Mouse (Mus musculus) forebrain, embryonic 14.5 days (tissue): ENCODE measurements around the gene Chst11. TPM values are rescaled to one million over a fixed set of nuclear protein-coding genes. Genes with fewer than 3 reads are reported as not detected.
A peak's percentile ranks its signal among the peaks of the same experiment; 100 is the strongest.

ENCODE experiments used
- ATAC-seq: fragments of 200-750 bp; cut with Nextera tagmentation; 2 replicates; pipeline ENCODE4 v1.8.0; 2017; ENCODE audit warnings: mild to moderate bottlenecking, moderate library complexity
- DNase-seq: peaks from one replicate; pipeline ENCODE4 v3.0.0-alpha.2; 2015; ENCODE audit warnings: low spot score
- H3K27ac ChIP-seq: fragments of 300-500 bp; sonication (generic); 2 replicates; pipeline ENCODE4 v1.5.1; 2014; ENCODE audit warnings: low read depth, mild to moderate bottlenecking, control low read depth, low read length, moderate library complexity
- H3K27me3 ChIP-seq: fragments of 300-500 bp; sonication (generic); replicated peaks from 2 replicates; pipeline ENCODE4 v1.6.1; 2014; ENCODE audit warnings: low read length, control low read depth, mixed read lengths; ENCODE audit not compliant: control insufficient read depth, insufficient read depth
- H3K36me3 ChIP-seq: fragments of 300-500 bp; sonication (generic); 2 replicates; pipeline ENCODE4 v1.6.1; 2014; ENCODE audit warnings: low read length, control low read depth; ENCODE audit not compliant: control insufficient read depth, insufficient read depth
- H3K4me1 ChIP-seq: fragments of 300-500 bp; sonication (generic); 2 replicates; pipeline ENCODE4 v1.6.1; 2014; ENCODE audit warnings: antibody characterized with exemption, low read length, control low read depth; ENCODE audit not compliant: control insufficient read depth, insufficient read depth
- H3K4me2 ChIP-seq: fragments of 300-500 bp; sonication (generic); 2 replicates; pipeline ENCODE4 v1.6.1; 2014; ENCODE audit warnings: mild to moderate bottlenecking, control low read depth, low read length
- H3K4me3 ChIP-seq: fragments of 300-500 bp; sonication (generic); 2 replicates; pipeline ENCODE4 v1.5.1; 2014; ENCODE audit warnings: low read depth, low read length, control low read depth
- H3K9ac ChIP-seq: fragments of 300-500 bp; sonication (generic); 2 replicates; pipeline ENCODE4 v1.6.1; 2014; ENCODE audit warnings: mild to moderate bottlenecking, low read length, control low read depth, moderate library complexity
- H3K9me3 ChIP-seq: fragments of 300-500 bp; sonication (generic); replicated peaks from 2 replicates; pipeline ENCODE4 v1.6.1; 2016; ENCODE audit warnings: low read length, control low read depth, mixed read lengths; ENCODE audit not compliant: control insufficient read depth
- WGBS: fragments of 180-500 bp; shearing (Covaris S2); extraction: QIAGEN DNeasy Blood & Tissue Kit; methylation state at CpG from one replicate; pipeline ENCODE4 v1.1.7; 2014; 5-methylcytosine and 5-hydroxymethylcytosine counted together
- polyA plus RNA-seq: library from polyadenylated mRNA; unstranded; fragments of >200 nt; fragmentation: Nextera tagmentation; extraction: Ambion mirVana; gene quantifications from 2 replicates; pipeline ENCODE4 v1.2.1, GENCODE M21; 2014

The Chst11 gene
- polyA plus RNA-seq, 1 experiment from 2014 or later, result 4.2 TPM

DNA sequence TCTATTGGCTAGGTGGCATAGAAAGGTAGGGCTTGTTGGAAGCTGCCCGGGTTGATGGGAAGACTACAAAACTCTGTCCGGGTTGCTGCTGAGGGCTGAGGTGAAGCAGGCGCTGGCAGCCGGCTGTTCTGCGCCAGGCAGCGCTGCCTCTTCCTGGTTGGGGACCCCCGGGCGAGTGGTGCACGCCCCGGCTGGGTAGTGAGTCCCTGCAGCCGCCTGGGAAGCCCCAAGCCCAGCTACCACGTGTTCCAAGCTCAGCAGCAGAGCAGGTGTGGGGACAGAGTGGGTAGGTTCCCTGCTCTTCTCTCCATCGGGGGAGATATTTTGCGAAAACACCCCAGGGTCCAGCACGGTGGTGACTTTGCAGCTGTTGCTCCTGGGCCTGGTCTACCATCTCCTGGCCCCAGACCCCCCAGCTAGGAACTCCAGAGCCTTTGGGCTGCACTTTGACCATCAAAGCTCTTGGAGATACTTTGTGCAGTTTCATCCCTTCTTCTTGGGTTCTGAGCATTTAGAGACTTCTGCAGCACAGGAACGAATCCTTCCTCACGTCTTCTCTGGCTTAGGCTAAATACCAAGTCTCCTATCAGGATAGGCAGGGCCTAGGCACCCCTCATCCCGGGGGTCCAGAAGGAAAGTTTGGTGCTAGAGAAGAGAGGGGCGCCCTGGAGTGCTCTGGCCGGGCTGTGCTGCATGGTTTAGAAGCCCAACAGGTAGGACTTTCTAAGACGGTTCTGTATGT lies 1.1 kb downstream of the Chst11 start:
- Histone ChIP-seq H3K4me1 (peaks cover 27% of the 10 kb centered on the region; the same call in 1 of the 2 replicates), H3K27me3 (0 out of 2 replicates have a peak, but pooled peaks cover 5% of the 10 kb centered on the region), H3K4me3 (peak overlapping the region; percentile 71), H3K9ac (peak overlapping the region; percentile 84), H3K36me3 (no peaks in the 10 kb centered on the region), H3K27ac (0 out of 2 replicates have a peak overlapping the region, but pooled peaks have one; percentile 70), H3K9me3 (no peaks in the 10 kb centered on the region), H3K4me2 (peak overlapping the region; percentile 84)
- WGBS, result 2% methylated on average over 21 of the region's 21 CpGs
- DNase-seq (peak; percentile 42), ATAC-seq (peak; percentile 26; the same call in 1 of the 2 replicates)

DNA sequence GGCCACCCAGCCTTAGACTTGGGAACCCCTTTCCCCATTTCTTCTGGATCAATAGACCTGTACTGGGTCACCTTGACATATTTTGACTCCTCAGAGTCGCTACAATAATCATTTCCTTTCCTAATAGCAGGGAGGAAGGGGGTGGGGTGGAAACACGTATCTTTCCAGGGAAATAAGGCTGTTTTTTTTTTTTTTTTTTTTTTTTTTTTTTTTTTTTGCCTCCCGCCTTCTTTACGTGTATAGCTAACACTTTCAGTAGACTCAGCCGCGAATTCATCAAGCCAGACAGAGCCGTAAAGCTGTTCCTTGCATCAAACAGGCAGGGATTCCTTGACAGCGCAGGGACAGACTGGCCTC lies 1.7 kb downstream of the Chst11 start:
- H3K36me3 ChIP-seq, result no peaks in the 10 kb centered on the region
- DNase-seq (peak; percentile 49), ATAC-seq (no peak)
- H3K9ac ChIP-seq, result peak overlapping the region; percentile 84
- H3K4me1 ChIP-seq, result peaks cover 29% of the 10 kb centered on the region; the same call in 1 of the 2 replicates
- WGBS, result 11% methylated on average over 8 of the region's 8 CpGs
- H3K27ac ChIP-seq, result no peak overlapping the region
- peak overlapping the region; percentile 71 for H3K4me3 ChIP-seq
- H3K4me2 ChIP-seq, result peak overlapping the region; percentile 84
- 0 out of 2 replicates have a peak, but pooled peaks cover 5% of the 10 kb centered on the region for H3K27me3 ChIP-seq
- no peaks in the 10 kb centered on the region for H3K9me3 ChIP-seq

DNA sequence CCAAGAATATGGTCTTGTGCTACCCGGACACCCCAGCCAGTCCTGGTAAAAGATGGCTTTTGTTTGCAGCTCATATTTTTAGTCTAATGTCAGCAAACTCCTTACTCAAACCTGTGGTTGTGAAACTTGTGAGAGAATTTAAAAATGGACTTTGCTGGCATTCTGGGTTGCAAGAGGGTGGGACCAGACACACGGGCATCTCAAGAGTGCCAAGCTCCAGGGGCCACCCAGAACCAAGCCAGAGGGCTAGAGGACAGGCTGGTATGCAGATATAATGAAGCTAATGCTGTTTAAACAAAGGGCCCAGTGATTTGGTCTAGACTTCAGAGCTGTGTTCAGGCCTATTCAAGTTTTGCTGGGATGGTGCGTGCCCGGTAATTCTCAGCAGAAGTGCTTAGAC lies 2.1 kb downstream of the Chst11 start:
- peak; percentile 33 for DNase-seq
- Histone ChIP-seq H3K4me2 (peak overlapping the region; percentile 84), H3K4me3 (peak overlapping the region; percentile 71), H3K9me3 (no peaks in the 10 kb centered on the region), H3K36me3 (no peaks in the 10 kb centered on the region), H3K27me3 (0 out of 2 replicates have a peak, but pooled peaks cover 5% of the 10 kb centered on the region), H3K27ac (no peak overlapping the region), H3K4me1 (peaks cover 29% of the 10 kb centered on the region; the same call in 1 of the 2 replicates), H3K9ac (peak overlapping the region; percentile 33; the same call in 1 of the 2 replicates)
- ATAC-seq, result no peak
- 17% methylated on average over 4 of the region's 4 CpGs for WGBS

DNA sequence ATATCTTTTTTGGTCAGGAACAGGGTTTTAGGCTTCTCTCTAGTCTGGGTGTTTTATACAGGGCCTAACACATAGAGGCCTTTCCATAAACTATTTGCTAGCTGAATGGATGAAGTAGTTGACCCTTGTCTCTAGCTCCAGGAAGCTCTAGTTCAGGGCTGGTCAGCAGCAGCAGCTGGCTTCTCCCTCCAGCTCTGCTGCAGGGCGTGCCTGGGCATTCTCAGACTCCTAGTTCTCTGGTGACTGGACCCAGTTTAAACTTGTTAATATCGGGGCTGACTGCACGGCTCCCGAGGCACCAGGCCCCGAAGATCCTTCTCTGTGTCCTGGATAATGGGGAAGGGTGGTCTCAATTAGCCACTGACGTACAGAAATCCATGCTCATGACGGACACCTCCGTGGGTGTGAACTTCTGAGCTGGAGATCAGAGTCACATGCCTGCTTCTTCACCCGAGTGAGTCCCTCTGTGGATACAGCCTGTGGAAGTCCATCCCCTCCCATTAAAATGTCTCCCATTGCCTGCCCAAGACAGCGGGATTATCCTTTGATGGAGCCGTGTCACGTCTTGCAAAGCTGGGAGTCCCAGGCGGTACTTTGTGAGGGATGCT lies 4.2 kb downstream of the Chst11 start:
- WGBS, result 66% methylated on average over 13 of the region's 13 CpGs
- Histone ChIP-seq H3K9me3 (no peaks in the 10 kb centered on the region), H3K4me3 (no peak overlapping the region), H3K9ac (no peak overlapping the region), H3K4me2 (no peak overlapping the region), H3K27me3 (no peaks in the 10 kb centered on the region), H3K36me3 (no peaks in the 10 kb centered on the region), H3K4me1 (peaks cover 28% of the 10 kb centered on the region; the same call in 1 of the 2 replicates), H3K27ac (no peak overlapping the region)
- DNase-seq (no peak), ATAC-seq (no peak)

DNA sequence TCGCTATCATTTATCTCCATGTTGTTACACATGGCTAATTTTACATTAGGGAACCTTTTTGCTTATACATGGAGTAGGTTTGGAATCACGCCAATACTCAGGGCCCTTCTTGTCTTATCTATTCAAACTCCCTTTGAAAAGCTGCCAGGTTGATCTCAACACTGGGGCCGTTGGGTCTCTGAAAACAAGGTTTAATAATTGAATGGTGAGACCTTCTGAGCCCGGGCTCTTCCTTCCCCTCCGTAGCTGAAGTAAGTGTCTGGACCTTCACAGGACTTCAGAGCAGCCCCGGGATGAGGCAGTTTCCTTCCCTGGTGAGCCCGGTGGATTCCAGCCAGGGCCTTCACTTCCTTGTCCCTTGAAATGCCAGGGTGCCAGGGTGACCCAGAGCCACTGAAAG lies 5.6 kb downstream of the Chst11 start:
- no peak overlapping the region for H3K27ac ChIP-seq
- no peak overlapping the region for H3K9ac ChIP-seq
- peaks cover 25% of the 10 kb centered on the region; the same call in 1 of the 2 replicates for H3K4me1 ChIP-seq
- DNase-seq, result peak; percentile 54
- no peak overlapping the region for H3K4me3 ChIP-seq
- H3K27me3 ChIP-seq, result no peaks in the 10 kb centered on the region
- H3K9me3 ChIP-seq, result no peaks in the 10 kb centered on the region
- ATAC-seq, result no peak
- no peak overlapping the region for H3K4me2 ChIP-seq
- H3K36me3 ChIP-seq, result no peaks in the 10 kb centered on the region
- 34% methylated on average over 7 of the region's 7 CpGs for WGBS

DNA sequence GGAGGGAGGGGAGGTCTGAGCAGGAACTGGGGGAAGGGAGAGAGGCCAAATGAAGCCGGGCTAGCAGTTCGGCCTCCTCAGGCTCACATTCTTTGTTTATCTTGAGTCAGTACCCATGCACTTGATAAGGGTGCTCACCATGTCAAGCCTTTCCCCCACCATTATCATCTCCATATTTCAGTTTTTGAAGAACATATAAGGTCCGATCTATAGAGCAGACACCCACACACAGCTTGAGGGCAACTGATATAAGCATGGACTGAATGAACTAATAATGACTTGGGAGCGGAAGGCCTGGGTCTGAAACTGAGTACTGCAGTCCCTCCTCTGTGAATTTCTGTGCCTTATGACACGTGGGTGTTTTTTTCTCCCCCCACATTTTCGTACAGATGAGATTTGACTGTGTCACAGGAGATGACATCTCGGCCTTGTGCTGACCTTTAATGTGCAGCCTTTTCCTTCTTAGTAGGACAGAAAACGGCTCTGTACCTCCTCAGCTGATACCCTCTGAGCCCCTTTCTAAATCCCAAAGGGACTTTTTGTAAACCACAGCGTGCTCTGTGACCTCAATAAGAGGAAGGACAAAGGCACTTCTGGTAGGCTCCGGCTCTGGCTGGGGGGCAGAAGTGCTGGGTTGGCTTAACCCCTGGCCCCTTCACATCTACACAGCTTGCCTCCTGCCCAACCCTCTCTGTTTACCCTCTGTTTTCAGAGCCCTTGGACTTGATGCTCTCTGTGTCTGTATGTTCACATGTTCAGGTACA lies 6.6 kb downstream of the Chst11 start:
- H3K4me1 ChIP-seq, result peaks cover 18% of the 10 kb centered on the region; the same call in 1 of the 2 replicates
- H3K9ac ChIP-seq, result no peak overlapping the region
- no peak overlapping the region for H3K4me3 ChIP-seq
- no peak overlapping the region for H3K27ac ChIP-seq
- no peak overlapping the region for H3K4me2 ChIP-seq
- 42% methylated on average over 10 of the region's 10 CpGs for WGBS
- H3K9me3 ChIP-seq, result no peaks in the 10 kb centered on the region
- no peaks in the 10 kb centered on the region for H3K27me3 ChIP-seq
- DNase-seq, result no peak
- no peak for ATAC-seq
- H3K36me3 ChIP-seq, result no peaks in the 10 kb centered on the region

DNA sequence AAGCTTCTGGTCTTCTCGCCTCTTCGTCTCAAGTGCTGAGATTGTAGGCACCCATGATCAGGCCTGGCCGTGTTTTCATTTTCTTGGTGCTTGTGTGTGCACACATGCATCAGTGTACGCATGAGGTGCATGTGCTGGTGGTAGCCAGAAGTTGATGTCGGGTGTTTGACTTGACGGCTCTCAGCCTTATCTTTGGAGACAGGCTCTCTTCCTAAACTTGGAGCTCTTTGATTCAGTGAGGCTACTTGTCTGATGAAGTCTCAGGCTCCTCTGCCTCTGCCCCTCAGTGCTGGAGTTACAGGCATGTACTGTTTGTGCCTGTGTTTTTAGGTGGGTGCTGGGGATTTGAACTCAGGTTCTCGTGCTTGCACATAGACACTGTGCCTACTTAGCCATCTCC lies 9.0 kb downstream of the Chst11 start:
- Histone ChIP-seq H3K9ac (no peak overlapping the region), H3K4me1 (peaks cover 13% of the 10 kb centered on the region; the same call in 1 of the 2 replicates), H3K27me3 (no peaks in the 10 kb centered on the region), H3K4me3 (no peak overlapping the region), H3K27ac (no peak overlapping the region), H3K4me2 (no peak overlapping the region), H3K36me3 (no peaks in the 10 kb centered on the region), H3K9me3 (no peaks in the 10 kb centered on the region)
- WGBS, result 93% methylated on average over 7 of the region's 7 CpGs
- no peak for DNase-seq
- no peak for ATAC-seq

DNA sequence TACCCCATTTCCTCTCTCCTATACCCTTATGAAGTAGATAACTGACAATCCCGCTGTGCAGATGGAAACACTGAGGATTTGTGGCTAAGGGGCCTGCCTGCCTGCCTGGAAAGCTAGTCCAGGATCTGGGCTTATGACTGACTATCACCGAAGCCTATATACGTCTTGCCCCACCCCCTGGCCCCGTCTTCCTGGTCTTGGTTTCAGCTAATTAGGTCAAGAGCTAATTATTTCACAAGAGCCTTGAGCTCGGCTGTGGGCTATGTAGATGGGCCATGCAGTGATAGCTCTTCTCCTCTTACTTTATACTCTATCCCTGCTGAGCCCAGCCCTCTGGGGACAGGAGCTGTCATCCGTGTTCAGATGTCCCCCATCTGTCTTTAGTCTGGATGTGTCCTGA lies 12.2 kb downstream of the Chst11 start:
- WGBS, result 70% methylated on average over 6 of the region's 6 CpGs
- Histone ChIP-seq H3K4me2 (no peak overlapping the region), H3K36me3 (no peaks in the 10 kb centered on the region), H3K9ac (no peak overlapping the region), H3K9me3 (no peaks in the 10 kb centered on the region), H3K4me3 (no peak overlapping the region), H3K27me3 (no peaks in the 10 kb centered on the region), H3K4me1 (no peaks in the 10 kb centered on the region), H3K27ac (no peak overlapping the region)
- ATAC-seq (no peak), DNase-seq (no peak)
